Mouse (Mus musculus): ENCODE measurements around the gene Elp5.

- no peak for TF ChIP-seq GATA1 (IDR thresholded peaks at IDR 0.05; ENCODE audit: low read length)
- TF ChIP-seq TAL1 (IDR thresholded peaks at IDR 0.05; ENCODE audit: low read length) = no peak
Observed at GRCm38 (mm10) chr11:70016669-70017068, 34.4 kb upstream of the Elp5 start, which contains the start of gene Dlg4.
